Mouse (Mus musculus) ES-E14 (cell line): ENCODE data around the gene Fam118a.
A peak's percentile ranks its signal among the peaks of the same experiment; 100 is the strongest.

ENCODE experiments used
- CHD2 ChIP-seq: IDR thresholded peaks from 2 replicates; pipeline ENCODE4 v1.6.1; 2014; ENCODE audit warnings: mild to moderate bottlenecking, low read depth, low read length, inconsistent platforms
- HCFC1 ChIP-seq: IDR thresholded peaks from 2 replicates; pipeline ENCODE4 v1.6.1; 2012; ENCODE audit warnings: low read length, inconsistent platforms, borderline replicate concordance; ENCODE audit not compliant: insufficient read depth
- MAFK ChIP-seq: IDR thresholded peaks from 2 replicates; pipeline ENCODE4 v1.6.1; 2014; ENCODE audit warnings: mild to moderate bottlenecking, low read depth, low read length, inconsistent platforms; ENCODE audit not compliant: insufficient read depth
- ZC3H11A ChIP-seq: IDR thresholded peaks from 2 replicates; pipeline ENCODE4 v1.6.1; 2012; ENCODE audit warnings: low read depth, mild to moderate bottlenecking, inconsistent platforms, low read length, borderline replicate concordance
- ZNF384 ChIP-seq: IDR thresholded peaks from 2 replicates; pipeline ENCODE4 v1.6.1; 2012; ENCODE audit warnings: low read depth, low read length, inconsistent platforms

GRCm38 (mm10) chr15:85070561-85070960 is 41.8 kb downstream of the Fam118a start:
- TF ChIP-seq MAFK (no peak), CHD2 (no peak), ZNF384 (no peak), ZC3H11A (peak; percentile 8; the same call in 1 of the 2 replicates), HCFC1 (no peak)
